10 mouse cellular contexts compared by ENCODE assay signal in genomic region chr1:132380550-132381100, GRCm38 (mm10). TPM values are rescaled to one million over a fixed set of nuclear protein-coding genes. Genes with fewer than 3 reads are reported as not detected.
DNase-seq lines count a peak whose midpoint lies in the region; ATAC-seq and TF ChIP-seq lines count a peak whose summit lies in the region.
"Had no signal": no experiment of that assay in that cellular context is flagged by ENCODE, and none has a peak within 500 bp of the region (broad histone marks: within the 10 kb centered on the region; RNA-seq: fewer than 3 reads in every experiment).

No protein-coding gene starts in this region.

- H3K4me3 ChIP-seq in gastrocnemius, adult 2 months: no peak overlapping the region
- H3K4me3 ChIP-seq in midbrain, embryonic 10.5 days: no peak overlapping the region
- H3K4me3 ChIP-seq in midbrain, embryonic 15.5 days: no peak overlapping the region
- no peak overlapping the region for H3K4me3 ChIP-seq in thymus, adult 2 months (ENCODE audit: control insufficient read depth, insufficient read depth, low read length)
- H3K4me3 ChIP-seq: embryonic facial prominence, embryonic 15.5 days had no signal

- H3K4me2 ChIP-seq in midbrain, embryonic 15.5 days: no peak overlapping the region
- H3K4me2 ChIP-seq: embryonic facial prominence, embryonic 15.5 days had no signal

- peaks cover 45% of the 10 kb centered on the region for H3K4me1 ChIP-seq in midbrain, embryonic 10.5 days
- peaks cover 35% of the 10 kb centered on the region for H3K4me1 ChIP-seq in midbrain, embryonic 15.5 days
- peaks cover 10% of the 10 kb centered on the region; the same call in 1 of the 2 replicates for H3K4me1 ChIP-seq in thymus, adult 2 months (replicated peaks; ENCODE audit: control insufficient read depth, insufficient read depth, low read length)

- H3K9me3 ChIP-seq in midbrain, embryonic 10.5 days (replicated peaks): no peaks in the 10 kb centered on the region
- H3K9me3 ChIP-seq in midbrain, embryonic 15.5 days: no peaks in the 10 kb centered on the region
- H3K9me3 ChIP-seq: embryonic facial prominence, embryonic 15.5 days had no signal

- WGBS in midbrain, embryonic 10.5 days: 85% methylated on average over 27 of the region's 27 CpGs
- WGBS in midbrain, embryonic 15.5 days: 85% methylated on average over 27 of the region's 27 CpGs
- WGBS in thymus, adult 2 months: 93% methylated on average over 27 of the region's 27 CpGs

- TF ChIP-seq CTCF in gastrocnemius, adult 2 months (IDR thresholded peaks at IDR 0.05): no peak
- no peak for TF ChIP-seq CTCF in thymus, adult 2 months (IDR thresholded peaks at IDR 0.05; ENCODE audit: borderline replicate concordance, control insufficient read depth, extremely low read depth, insufficient read depth, low read length, poor library complexity)

- TF ChIP-seq POLR2A in thymus, adult 2 months (IDR thresholded peaks at IDR 0.05; ENCODE audit: control insufficient read depth, extremely low read depth, insufficient read depth, low read length, poor library complexity): no peak

- no peaks in the 10 kb centered on the region for H3K27me3 ChIP-seq in midbrain, embryonic 10.5 days (ENCODE audit: low read depth, poor library complexity, severe bottlenecking)
- no peaks in the 10 kb centered on the region for H3K27me3 ChIP-seq in midbrain, embryonic 15.5 days (replicated peaks)
- no peaks in the 10 kb centered on the region for H3K27me3 ChIP-seq in thymus, adult 2 months (ENCODE audit: control insufficient read depth, insufficient read depth, low read length)
- H3K27me3 ChIP-seq: embryonic facial prominence, embryonic 15.5 days had no signal

- intact Hi-C loops in gastrocnemius, adult 2 months (cut with DNase I): no loop called here

- H3K9ac ChIP-seq in midbrain, embryonic 15.5 days: no peak overlapping the region
- H3K9ac ChIP-seq: embryonic facial prominence, embryonic 15.5 days had no signal

- no peak for ATAC-seq in midbrain, embryonic 15.5 days (replicated peaks)

- peak overlapping the region; percentile 40 for H3K27ac ChIP-seq in gastrocnemius, adult 2 months
- H3K27ac ChIP-seq in midbrain, embryonic 10.5 days (replicated peaks): peak overlapping the region; percentile 4; the same call in 1 of the 2 replicates
- H3K27ac ChIP-seq in midbrain, embryonic 15.5 days: no peak overlapping the region
- H3K27ac ChIP-seq in thymus, adult 2 months (ENCODE audit: control insufficient read depth, insufficient read depth, low read length): no peak overlapping the region
- H3K27ac ChIP-seq: embryonic facial prominence, embryonic 15.5 days had no signal

- H3K36me3 ChIP-seq in midbrain, embryonic 10.5 days: peaks cover 72% of the 10 kb centered on the region
- peaks cover 13% of the 10 kb centered on the region; the same call in 1 of the 2 replicates for H3K36me3 ChIP-seq in midbrain, embryonic 15.5 days (replicated peaks)
- H3K36me3 ChIP-seq in thymus, adult 2 months (ENCODE audit: control insufficient read depth, insufficient read depth, low read length): no peaks in the 10 kb centered on the region

- no peak for DNase-seq in gastrocnemius, adult 2 months
- no peak for DNase-seq in gastrocnemius, adult 8-10 months (ENCODE audit: low spot score in 2 of 2)
- DNase-seq in midbrain, embryonic 10.5 days (ENCODE audit: low spot score): no peak
- DNase-seq in cerebellum, adult 9-11 months: peak; percentile 56
- no peak for DNase-seq in left cerebral cortex, adult 11 months (ENCODE audit: low spot score)
- DNase-seq in thymus, adult 2 months: no peak
- DNase-seq: heart, adult 18-20 months; lung, adult 18-20 months had no signal

RNA-seq across cellular contexts. Expression of gene Tmcc2, which starts 10.5 kb away (rescaled TPM):
- 10 to 100 TPM; 29.4 to 40.8 TPM for total RNA-seq in gastrocnemius, adult 2 months (2021)
- total RNA-seq in gastrocnemius, adult 8-10 months (2022): 10 to 100 TPM; 38.8 to 60.0 (median 49.4) TPM
- 9.6 and 13.3 TPM in 2 replicates for polyA plus RNA-seq in midbrain, embryonic 10.5 days (2016; fragmentation: Nextera tagmentation; extraction: Ambion mirVana)
- polyA plus RNA-seq in midbrain, embryonic 15.5 days (2015; fragmentation: Nextera tagmentation; extraction: Ambion mirVana): 38.4 and 39.4 TPM in 2 replicates
- polyA plus RNA-seq in thymus, adult 2 months (2012; rRNA removed): 4.1 and 5.3 TPM in 2 replicates

RNA-seq across cellular contexts. Expression of gene Dstyk, which starts 36.7 kb away (rescaled TPM):
- 10 to 100 TPM in 1 of 2 experiments, 1 to 10 TPM in 1; 9.7 to 11.1 TPM for total RNA-seq in gastrocnemius, adult 2 months (2021)
- 10 to 100 TPM in 1 of 4 experiments, 1 to 10 TPM in 3; 7.7 to 11.2 (median 8.5) TPM for total RNA-seq in gastrocnemius, adult 8-10 months (2022)
- polyA plus RNA-seq in midbrain, embryonic 10.5 days (2016; fragmentation: Nextera tagmentation; extraction: Ambion mirVana): 11.8 and 13.9 TPM in 2 replicates
- 12.1 and 12.4 TPM in 2 replicates for polyA plus RNA-seq in midbrain, embryonic 15.5 days (2015; fragmentation: Nextera tagmentation; extraction: Ambion mirVana)
- 6.3 and 6.8 TPM in 2 replicates for polyA plus RNA-seq in thymus, adult 2 months (2012; rRNA removed)

Comparison
In these comparisons a context has a peak if more than half of its experiments do, and no peak if none do; other contexts are left out.
1. H3K27ac ChIP-seq: peak in gastrocnemius, adult 2 months (single experiment) and midbrain, embryonic 10.5 days (single experiment); none in midbrain, embryonic 15.5 days (single experiment) and thymus, adult 2 months (single experiment).